Mouse (Mus musculus): ENCODE data around the gene Shq1. TPM values are rescaled to one million over a fixed set of nuclear protein-coding genes. Genes with fewer than 3 reads are reported as not detected.

Gene Shq1
- total and polyA plus RNA-seq, 2 experiments from 2014 or later: 3.7 to 4.3 TPM

- H3K27me3 ChIP-seq (ENCODE audit: insufficient read depth, low read length): no peaks in the 10 kb centered on the region
- ATAC-seq (ENCODE audit: low FRiP score): no peak
- 89% methylated on average over 8 of the region's 8 CpGs for WGBS
- no peaks in the 10 kb centered on the region; the same call in 1 of the 2 replicates for H3K4me1 ChIP-seq (ENCODE audit: insufficient read depth, low read length)
- no peak overlapping the region for H3K4me3 ChIP-seq (ENCODE audit: low read depth, low read length)
- no peak overlapping the region for H3K4me2 ChIP-seq (ENCODE audit: low read depth, low read length, poor library complexity, severe bottlenecking)
- H3K27ac ChIP-seq (ENCODE audit: low read depth, low read length): no peak overlapping the region
- no peaks in the 10 kb centered on the region; the same call in 1 of the 2 replicates for H3K36me3 ChIP-seq (ENCODE audit: insufficient read depth, low read length)
- H3K9ac ChIP-seq (replicated peaks; ENCODE audit: low read length, poor library complexity, severe bottlenecking): no peak overlapping the region
- H3K9me3 ChIP-seq (ENCODE audit: low read length): no peaks in the 10 kb centered on the region
- TF ChIP-seq CTCF (IDR thresholded peaks at IDR 0.05): peak; percentile 47
- no peak for DNase-seq (ENCODE audit: low spot score)
Observed at GRCm38 (mm10) chr6:100667644-100668043, 3.3 kb downstream of the Shq1 start.

GRCm38 (mm10) chr6:100662224-100662623 is 8.7 kb downstream of the Shq1 start:
- DNase-seq (ENCODE audit: low spot score): peak; percentile 43
- Histone ChIP-seq H3K9ac (replicated peaks; ENCODE audit: low read length, poor library complexity, severe bottlenecking) (no peak overlapping the region), H3K4me1 (ENCODE audit: insufficient read depth, low read length) (no peaks in the 10 kb centered on the region), H3K36me3 (ENCODE audit: insufficient read depth, low read length) (no peaks in the 10 kb centered on the region; the same call in 1 of the 2 replicates), H3K27me3 (ENCODE audit: insufficient read depth, low read length) (no peaks in the 10 kb centered on the region), H3K27ac (ENCODE audit: low read depth, low read length) (no peak overlapping the region), H3K4me3 (ENCODE audit: low read depth, low read length) (no peak overlapping the region), H3K4me2 (ENCODE audit: low read depth, low read length, poor library complexity, severe bottlenecking) (no peak overlapping the region), H3K9me3 (ENCODE audit: low read length) (no peaks in the 10 kb centered on the region)
- TF ChIP-seq CTCF (IDR thresholded peaks at IDR 0.05): no peak
- 64% methylated on average over 6 of the region's 6 CpGs for WGBS
- no peak for ATAC-seq (ENCODE audit: low FRiP score)

- Histone ChIP-seq H3K27ac (ENCODE audit: low read depth, low read length) (no peak overlapping the region), H3K4me3 (ENCODE audit: low read depth, low read length) (no peak overlapping the region)
Observed at GRCm38 (mm10) chr6:100660395-100660794, 10.6 kb downstream of the Shq1 start.

GRCm38 (mm10) chr6:100652535-100652934 is 18.4 kb downstream of the Shq1 start:
- Histone ChIP-seq H3K9me3 (ENCODE audit: low read length) (no peaks in the 10 kb centered on the region), H3K9ac (replicated peaks; ENCODE audit: low read length, poor library complexity, severe bottlenecking) (no peak overlapping the region), H3K36me3 (ENCODE audit: insufficient read depth, low read length) (no peaks in the 10 kb centered on the region), H3K4me3 (ENCODE audit: low read depth, low read length) (no peak overlapping the region), H3K27ac (ENCODE audit: low read depth, low read length) (no peak overlapping the region), H3K4me2 (ENCODE audit: low read depth, low read length, poor library complexity, severe bottlenecking) (no peak overlapping the region), H3K27me3 (ENCODE audit: insufficient read depth, low read length) (no peaks in the 10 kb centered on the region), H3K4me1 (ENCODE audit: insufficient read depth, low read length) (no peaks in the 10 kb centered on the region)
- DNase-seq (ENCODE audit: low spot score) (peak; percentile 10), ATAC-seq (ENCODE audit: low FRiP score) (no peak)
- no peak for TF ChIP-seq CTCF (IDR thresholded peaks at IDR 0.05)
- WGBS: 45% methylated on average over 3 of the region's 3 CpGs

More at GRCm38 (mm10) chr6:100660395-100660794, 10.6 kb downstream of the Shq1 start:
- H3K27me3 ChIP-seq (ENCODE audit: insufficient read depth, low read length): no peaks in the 10 kb centered on the region
- H3K36me3 ChIP-seq (ENCODE audit: insufficient read depth, low read length): no peaks in the 10 kb centered on the region; the same call in 1 of the 2 replicates
- H3K9me3 ChIP-seq (ENCODE audit: low read length): no peaks in the 10 kb centered on the region
- 65% methylated on average over 5 of the region's 5 CpGs for WGBS
- H3K4me1 ChIP-seq (ENCODE audit: insufficient read depth, low read length): no peaks in the 10 kb centered on the region
- ATAC-seq (ENCODE audit: low FRiP score) (peak; percentile 47; the same call in 1 of the 2 replicates), DNase-seq (ENCODE audit: low spot score) (peak; percentile 81)
- peak; percentile 35 for TF ChIP-seq CTCF (IDR thresholded peaks at IDR 0.05)
- no peak overlapping the region for H3K4me2 ChIP-seq (ENCODE audit: low read depth, low read length, poor library complexity, severe bottlenecking)
- H3K9ac ChIP-seq (replicated peaks; ENCODE audit: low read length, poor library complexity, severe bottlenecking): no peak overlapping the region

- ATAC-seq (ENCODE audit: low FRiP score): no peak
- TF ChIP-seq CTCF (IDR thresholded peaks at IDR 0.05): no peak
- H3K27me3 ChIP-seq (ENCODE audit: insufficient read depth, low read length): no peaks in the 10 kb centered on the region
Observed at GRCm38 (mm10) chr6:100647196-100647595, 23.8 kb downstream of the Shq1 start.

GRCm38 (mm10) chr6:100645469-100646201 is 25.3 kb downstream of the Shq1 start:
- Histone ChIP-seq H3K36me3 (ENCODE audit: insufficient read depth, low read length) (no peaks in the 10 kb centered on the region), H3K4me3 (ENCODE audit: low read depth, low read length) (no peak overlapping the region), H3K4me1 (ENCODE audit: insufficient read depth, low read length) (no peaks in the 10 kb centered on the region), H3K27ac (ENCODE audit: low read depth, low read length) (no peak overlapping the region), H3K4me2 (ENCODE audit: low read depth, low read length, poor library complexity, severe bottlenecking) (0 out of 2 replicates have a peak overlapping the region, but pooled peaks have one; percentile 0), H3K9me3 (ENCODE audit: low read length) (no peaks in the 10 kb centered on the region), H3K9ac (replicated peaks; ENCODE audit: low read length, poor library complexity, severe bottlenecking) (no peak overlapping the region), H3K27me3 (ENCODE audit: insufficient read depth, low read length) (no peaks in the 10 kb centered on the region)
- WGBS: 48% methylated on average over 11 of the region's 11 CpGs
- ATAC-seq (ENCODE audit: low FRiP score): peak; percentile 82
- DNase-seq (ENCODE audit: low spot score): peak; percentile 87
- TF ChIP-seq CTCF (IDR thresholded peaks at IDR 0.05): peak; percentile 93

More at GRCm38 (mm10) chr6:100647196-100647595, 23.8 kb downstream of the Shq1 start:
- H3K9me3 ChIP-seq (ENCODE audit: low read length): no peaks in the 10 kb centered on the region
- 79% methylated on average over 5 of the region's 5 CpGs for WGBS
- no peak overlapping the region for H3K4me3 ChIP-seq (ENCODE audit: low read depth, low read length)
- no peak overlapping the region for H3K27ac ChIP-seq (ENCODE audit: low read depth, low read length)
- H3K36me3 ChIP-seq (ENCODE audit: insufficient read depth, low read length): no peaks in the 10 kb centered on the region
- H3K4me2 ChIP-seq (ENCODE audit: low read depth, low read length, poor library complexity, severe bottlenecking): no peak overlapping the region
- DNase-seq (ENCODE audit: low spot score): no peak
- no peaks in the 10 kb centered on the region for H3K4me1 ChIP-seq (ENCODE audit: insufficient read depth, low read length)
- H3K9ac ChIP-seq (replicated peaks; ENCODE audit: low read length, poor library complexity, severe bottlenecking): no peak overlapping the region

Data from midbrain, postnatal 0 days (tissue).